Mouse (Mus musculus) lung, adult 2 months (tissue): ENCODE measurements around the gene Mxd4.

Experiments used
- CTCF ChIP-seq: fragments of 200-500 bp; IDR thresholded peaks from 2 replicates; pipeline ENCODE4 v1.5.1; 2011; ENCODE audit warnings: mild to moderate bottlenecking, low read length, control low read depth; ENCODE audit not compliant: insufficient read depth
- POLR2A ChIP-seq: fragments of 200-500 bp; IDR thresholded peaks from 2 replicates; pipeline ENCODE4 v1.6.1; 2011; ENCODE audit warnings: low read depth, mild to moderate bottlenecking, control low read depth, low read length, borderline replicate concordance; ENCODE audit errors: extremely low read depth

DNA sequence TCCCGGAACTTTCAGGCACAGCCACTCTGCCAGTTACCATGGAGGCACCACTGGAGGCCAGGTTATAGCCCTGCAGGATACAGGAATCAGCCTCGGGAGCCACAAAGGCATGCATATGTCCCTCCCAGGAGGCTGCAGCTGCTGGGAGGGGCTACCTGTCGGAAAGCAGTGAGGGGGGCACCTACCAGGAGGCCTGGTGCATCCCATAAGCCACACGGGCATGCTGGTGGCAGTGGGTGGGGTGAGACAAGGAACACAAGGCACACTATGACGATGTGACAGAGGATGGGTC is 12.2 kb downstream of the Mxd4 start:
- TF ChIP-seq POLR2A (peak; percentile 10; the same call in 1 of the 2 replicates), CTCF (no peak)
